Mouse (Mus musculus): ENCODE data around the gene Cltb.

GRCm38 (mm10) chr13:54660877-54661276 lies 49.7 kb upstream of the Cltb start:
- TF ChIP-seq CHD2 (IDR thresholded peaks at IDR 0.05; ENCODE audit: low read depth, low read length), result no peak
- no peak for TF ChIP-seq ZNF384 (IDR thresholded peaks at IDR 0.05; ENCODE audit: low read depth, low read length)
- TF ChIP-seq HCFC1 (IDR thresholded peaks at IDR 0.05; ENCODE audit: borderline replicate concordance, insufficient read depth, low read length), result no peak
- no peak for TF ChIP-seq MAFK (IDR thresholded peaks at IDR 0.05; ENCODE audit: insufficient read depth, low read depth, low read length)
- TF ChIP-seq ZC3H11A (IDR thresholded peaks at IDR 0.05; ENCODE audit: borderline replicate concordance, low read depth, low read length), result no peak

Measured in ES-E14 (cell line).